Mouse (Mus musculus): ENCODE measurements around the gene Cdkl2. TPM values are rescaled to one million over a fixed set of nuclear protein-coding genes. Genes with fewer than 3 reads are reported as not detected.

Gene Cdkl2
- polyA plus RNA-seq, 1 experiment: 3.8 TPM

DNA sequence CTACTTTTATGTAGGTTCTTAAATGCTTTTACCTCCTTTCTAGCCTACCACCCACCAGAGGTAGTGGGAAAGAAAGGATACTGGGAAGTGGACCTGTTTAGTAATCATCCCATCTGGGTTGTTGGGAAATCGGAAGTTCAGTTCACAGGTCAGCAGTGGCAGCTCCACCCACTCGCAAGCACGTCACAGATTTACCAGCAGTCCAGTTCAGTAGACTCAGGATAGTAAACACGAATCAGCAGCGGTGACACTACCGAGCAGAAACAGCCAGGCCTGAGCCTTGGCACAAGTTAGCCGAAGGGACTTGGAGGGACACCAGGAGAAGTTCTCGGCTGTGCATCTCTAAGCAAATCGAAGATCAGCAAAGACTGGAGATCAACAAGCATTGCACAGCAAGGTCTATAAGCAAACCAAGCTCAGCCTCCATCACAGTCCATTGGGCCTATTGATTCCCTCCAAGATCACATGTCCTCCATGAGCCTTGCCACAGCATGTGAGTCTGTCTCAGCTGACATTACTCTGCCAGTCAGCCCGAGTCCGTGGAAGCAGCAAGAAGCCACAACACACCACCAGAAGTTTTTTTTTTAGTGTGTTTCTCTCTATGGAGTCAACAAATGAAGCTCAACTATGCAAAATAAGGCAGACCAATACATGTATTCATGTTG is 62.4 kb downstream of the Cdkl2 start:
- WGBS: 84% methylated on average over 11 of the region's 11 CpGs
- H3K4me3 ChIP-seq (replicated peaks; ENCODE audit: extremely low read depth, low read depth, low read length): no peak overlapping the region
- TF ChIP-seq CTCF (IDR thresholded peaks at IDR 0.05; ENCODE audit: insufficient read depth, low read length) (no peak), POLR2A (IDR thresholded peaks at IDR 0.05; ENCODE audit: borderline replicate concordance, extremely low read depth, low read depth, low read length) (no peak)
- DNase-seq: no peak
- no peaks in the 10 kb centered on the region for H3K4me1 ChIP-seq (ENCODE audit: control insufficient read depth, insufficient read depth, low read length)

DNA sequence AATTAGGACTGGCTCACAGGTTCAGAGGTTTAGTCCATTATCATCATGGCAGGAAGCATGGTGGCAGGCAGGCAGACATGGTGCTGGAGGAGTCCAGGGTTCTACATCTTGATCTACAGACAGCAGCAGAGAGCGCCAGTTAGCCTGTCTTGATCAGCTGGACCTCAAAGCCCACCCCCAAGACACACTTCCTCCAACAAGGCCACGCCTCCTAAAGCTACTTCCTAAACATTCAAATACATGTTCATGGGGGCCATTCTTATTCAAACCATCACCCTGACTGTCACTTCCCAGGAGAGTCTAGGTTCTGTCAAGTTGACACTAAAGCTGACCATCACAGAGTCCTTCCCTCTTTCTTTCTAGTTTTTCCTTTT is 66.3 kb downstream of the Cdkl2 start:
- 86% methylated on average over 2 of the region's 2 CpGs for WGBS
- H3K4me1 ChIP-seq (ENCODE audit: control insufficient read depth, insufficient read depth, low read length): no peaks in the 10 kb centered on the region
- TF ChIP-seq CTCF (IDR thresholded peaks at IDR 0.05; ENCODE audit: insufficient read depth, low read length): no peak
- no peak for TF ChIP-seq POLR2A (IDR thresholded peaks at IDR 0.05; ENCODE audit: borderline replicate concordance, extremely low read depth, low read depth, low read length)
- H3K4me3 ChIP-seq (replicated peaks; ENCODE audit: extremely low read depth, low read depth, low read length): no peak overlapping the region
- DNase-seq: no peak

GRCm38 (mm10) chr5:91976566-91977396 is 66.9 kb downstream of the Cdkl2 start:
- Histone ChIP-seq H3K4me3 (replicated peaks; ENCODE audit: extremely low read depth, low read depth, low read length) (no peak overlapping the region), H3K4me1 (ENCODE audit: control insufficient read depth, insufficient read depth, low read length) (no peaks in the 10 kb centered on the region)
- no peak for DNase-seq
- TF ChIP-seq POLR2A (IDR thresholded peaks at IDR 0.05; ENCODE audit: borderline replicate concordance, extremely low read depth, low read depth, low read length) (no peak), CTCF (IDR thresholded peaks at IDR 0.05; ENCODE audit: insufficient read depth, low read length) (no peak)
- WGBS: 76% methylated on average over 10 of the region's 10 CpGs

GRCm38 (mm10) chr5:91975758-91976157 is 67.9 kb downstream of the Cdkl2 start:
- H3K4me1 ChIP-seq (ENCODE audit: control insufficient read depth, insufficient read depth, low read length): no peaks in the 10 kb centered on the region
- H3K4me3 ChIP-seq (replicated peaks; ENCODE audit: extremely low read depth, low read depth, low read length): no peak overlapping the region
- TF ChIP-seq POLR2A (IDR thresholded peaks at IDR 0.05; ENCODE audit: borderline replicate concordance, extremely low read depth, low read depth, low read length): no peak
- TF ChIP-seq CTCF (IDR thresholded peaks at IDR 0.05; ENCODE audit: insufficient read depth, low read length): no peak
- 91% methylated on average over 9 of the region's 9 CpGs for WGBS
- DNase-seq: no peak

DNA sequence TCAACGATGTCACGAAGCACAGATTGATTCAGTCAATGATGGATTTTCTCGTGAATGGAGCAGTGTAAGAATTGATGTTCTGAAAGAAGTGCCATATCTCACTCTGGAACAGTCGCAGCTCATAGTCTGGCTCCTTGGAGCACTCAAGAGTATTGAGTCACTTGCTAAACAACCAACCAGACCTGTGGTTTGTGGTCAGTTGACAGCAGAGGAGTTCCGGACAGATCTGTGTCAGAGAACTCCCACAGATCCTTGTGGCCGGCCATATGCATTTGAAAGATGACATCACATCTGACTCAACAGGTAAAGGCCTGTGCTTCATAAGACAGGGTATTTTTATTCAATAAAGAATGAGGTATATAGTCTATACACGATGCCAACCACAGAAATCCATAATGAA is 69.7 kb downstream of the Cdkl2 start:
- Histone ChIP-seq H3K4me3 (replicated peaks; ENCODE audit: extremely low read depth, low read depth, low read length) (no peak overlapping the region), H3K4me1 (ENCODE audit: control insufficient read depth, insufficient read depth, low read length) (no peaks in the 10 kb centered on the region)
- TF ChIP-seq POLR2A (IDR thresholded peaks at IDR 0.05; ENCODE audit: borderline replicate concordance, extremely low read depth, low read depth, low read length) (no peak), CTCF (IDR thresholded peaks at IDR 0.05; ENCODE audit: insufficient read depth, low read length) (no peak)
- 85% methylated on average over 7 of the region's 7 CpGs for WGBS
- no peak for DNase-seq

- 80% methylated on average over 3 of the region's 3 CpGs for WGBS
- TF ChIP-seq CTCF (IDR thresholded peaks at IDR 0.05; ENCODE audit: insufficient read depth, low read length): no peak
- no peak for TF ChIP-seq POLR2A (IDR thresholded peaks at IDR 0.05; ENCODE audit: borderline replicate concordance, extremely low read depth, low read depth, low read length)
- DNase-seq: no peak
- H3K4me3 ChIP-seq (replicated peaks; ENCODE audit: extremely low read depth, low read depth, low read length): no peak overlapping the region
- H3K4me1 ChIP-seq (ENCODE audit: control insufficient read depth, insufficient read depth, low read length): no peaks in the 10 kb centered on the region
Observed at GRCm38 (mm10) chr5:91972046-91972445, 71.6 kb downstream of the Cdkl2 start.

GRCm38 (mm10) chr5:91962639-91963440 is 80.8 kb downstream of the Cdkl2 start, which contains the start of gene Rchy1:
Gene Rchy1, minus strand, starts transcription at chr5:91963068.
- TF ChIP-seq POLR2A (IDR thresholded peaks at IDR 0.05; ENCODE audit: borderline replicate concordance, extremely low read depth, low read depth, low read length) (peak; percentile 77; the same call in 1 of the 2 replicates), CTCF (IDR thresholded peaks at IDR 0.05; ENCODE audit: insufficient read depth, low read length) (no peak)
- under 1% methylated on average over 65 of the region's 65 CpGs for WGBS
- DNase-seq: peak; percentile 94
- peak within 1 kb of the TSS; percentile 95 for H3K4me3 ChIP-seq (replicated peaks; ENCODE audit: extremely low read depth, low read depth, low read length)
- peaks cover 12% of the 10 kb centered on the region for H3K4me1 ChIP-seq (ENCODE audit: control insufficient read depth, insufficient read depth, low read length)

DNA sequence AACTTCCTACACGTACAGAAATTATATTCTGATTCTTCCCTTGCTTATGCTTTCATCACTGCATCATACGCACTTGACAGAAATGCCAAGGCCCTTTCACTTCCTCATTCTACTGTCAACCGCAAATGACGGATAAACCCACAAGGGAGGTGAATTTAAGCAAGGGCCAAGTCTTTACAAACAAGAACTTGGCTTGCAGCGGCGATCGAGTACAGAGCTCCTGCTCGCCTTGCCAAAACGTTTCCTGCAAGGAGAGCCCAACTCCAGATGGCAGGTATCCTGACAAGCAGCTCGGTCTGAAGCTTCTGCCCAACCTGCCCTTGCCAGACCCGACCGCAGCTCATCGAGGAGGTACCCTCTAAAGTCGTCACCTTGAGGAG is 81.4 kb downstream of the Cdkl2 start:
- no peak for DNase-seq
- H3K4me1 ChIP-seq (ENCODE audit: control insufficient read depth, insufficient read depth, low read length): peaks cover 12% of the 10 kb centered on the region
- WGBS: under 1% methylated on average over 14 of the region's 14 CpGs
- TF ChIP-seq CTCF (IDR thresholded peaks at IDR 0.05; ENCODE audit: insufficient read depth, low read length): no peak
- no peak for TF ChIP-seq POLR2A (IDR thresholded peaks at IDR 0.05; ENCODE audit: borderline replicate concordance, extremely low read depth, low read depth, low read length)
- H3K4me3 ChIP-seq (replicated peaks; ENCODE audit: extremely low read depth, low read depth, low read length): peak overlapping the region; percentile 95

DNA sequence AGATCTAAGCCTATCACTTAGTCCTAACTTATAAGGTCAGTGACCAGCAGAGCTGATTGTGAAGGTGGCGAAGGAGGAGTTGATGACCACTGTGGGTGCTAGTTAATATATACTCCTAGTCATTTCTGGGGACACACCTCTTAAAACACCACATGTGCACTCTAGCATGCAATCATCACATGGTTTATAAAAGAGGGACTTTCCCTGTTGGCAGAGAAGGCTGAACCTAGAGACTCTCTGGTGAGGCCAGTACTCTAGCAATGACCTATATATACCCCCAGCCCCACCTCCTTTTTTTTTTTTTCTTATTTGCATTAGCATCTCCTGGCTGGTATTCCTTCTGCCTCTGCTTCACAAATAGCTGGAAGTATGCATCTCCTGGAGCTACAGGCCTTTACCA is 82.3 kb downstream of the Cdkl2 start:
- Histone ChIP-seq H3K4me1 (ENCODE audit: control insufficient read depth, insufficient read depth, low read length) (peaks cover 12% of the 10 kb centered on the region), H3K4me3 (replicated peaks; ENCODE audit: extremely low read depth, low read depth, low read length) (no peak overlapping the region)
- TF ChIP-seq CTCF (IDR thresholded peaks at IDR 0.05; ENCODE audit: insufficient read depth, low read length): no peak
- TF ChIP-seq POLR2A (IDR thresholded peaks at IDR 0.05; ENCODE audit: borderline replicate concordance, extremely low read depth, low read depth, low read length): no peak
- WGBS: 57% methylated on average over 1 of the region's 1 CpGs
- DNase-seq: no peak
